Mouse (Mus musculus) neural tube, embryonic 10.5 days (tissue): ENCODE measurements around the gene Cntn5.

Experiments
- DNase-seq: peaks from one replicate; pipeline ENCODE4 v3.0.0-alpha.2; 2017; ENCODE audit warnings: low spot score; ENCODE audit errors: extremely low spot score

Gene Cntn5

DNA sequence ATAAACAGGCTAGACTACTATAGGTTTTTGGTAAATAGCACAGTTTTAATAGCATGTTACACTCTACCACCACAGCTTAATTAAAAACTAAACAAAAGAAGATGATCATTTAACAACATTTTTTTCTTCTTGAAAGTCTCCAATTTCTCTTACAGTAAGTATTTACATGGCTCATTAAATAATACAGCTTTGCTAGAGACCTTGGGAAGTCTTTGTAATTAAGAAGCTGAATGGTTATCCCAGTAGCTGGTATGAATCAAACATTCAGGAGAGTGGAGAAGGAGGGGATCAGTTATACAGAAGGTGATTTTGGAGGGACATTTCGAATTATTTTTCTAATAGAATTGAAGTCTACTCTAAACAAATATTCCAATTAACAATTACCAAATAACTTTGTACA is 1186.4 kb downstream of the Cntn5 start:
- DNase-seq = no peak

DNA sequence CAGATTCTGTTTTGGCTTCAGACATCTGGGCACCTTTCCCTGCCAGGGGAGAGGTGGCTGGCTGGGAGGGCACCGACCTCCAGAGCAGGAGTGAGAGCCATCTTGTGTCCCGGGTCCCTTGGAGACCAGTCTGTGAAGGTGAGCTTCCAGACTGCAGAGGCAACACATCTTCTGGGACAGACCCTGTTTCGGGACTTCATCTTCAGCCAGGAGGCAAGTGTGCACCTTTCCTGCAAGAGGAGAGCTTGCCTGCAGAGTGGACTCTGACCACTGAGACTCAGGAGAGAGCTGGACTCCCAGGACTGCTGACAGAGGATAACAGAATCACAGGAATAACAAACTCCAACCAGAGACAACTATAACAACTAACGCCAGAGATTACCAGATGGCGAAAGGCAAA is 1195.9 kb downstream of the Cntn5 start:
- no peak for DNase-seq

DNA sequence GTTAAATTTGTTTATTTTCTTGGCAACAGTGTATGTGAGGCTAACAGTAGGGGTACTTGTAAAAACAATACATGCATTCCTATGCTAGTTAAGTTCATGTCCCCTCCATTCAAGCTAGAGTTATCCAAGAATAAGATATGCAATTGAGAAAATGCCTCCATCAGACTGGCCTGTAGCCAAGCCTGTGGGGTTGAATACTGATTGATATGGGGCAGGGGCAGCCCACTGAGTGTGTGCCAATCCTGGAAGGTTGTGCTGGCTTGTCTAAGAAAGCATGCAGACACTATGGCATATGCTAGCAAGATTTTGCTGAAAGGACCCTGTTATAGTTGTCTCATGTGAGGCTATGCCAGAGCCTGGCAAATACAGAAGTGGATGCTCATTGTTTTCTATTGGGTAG is 1196.8 kb downstream of the Cntn5 start:
- no peak for DNase-seq

DNA sequence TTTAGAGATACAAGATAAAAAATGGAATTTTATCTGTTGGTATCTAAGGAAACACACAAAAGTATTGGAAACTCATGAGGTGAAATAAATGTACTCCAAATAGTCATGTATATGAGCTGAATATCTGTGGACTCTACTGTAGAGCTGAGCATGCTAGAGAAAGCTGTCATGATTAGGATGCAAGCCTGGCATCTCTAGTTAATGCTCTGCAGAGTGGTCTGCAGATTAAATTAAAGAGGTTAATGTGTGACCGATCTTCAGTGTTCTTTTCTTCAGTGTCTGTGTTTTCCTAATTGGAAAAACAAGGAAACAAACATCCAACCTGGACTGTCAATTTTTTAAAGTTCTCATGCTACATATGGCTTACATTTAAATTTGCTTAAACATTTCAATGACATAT is 1199.4 kb downstream of the Cntn5 start:
- no peak for DNase-seq

DNA sequence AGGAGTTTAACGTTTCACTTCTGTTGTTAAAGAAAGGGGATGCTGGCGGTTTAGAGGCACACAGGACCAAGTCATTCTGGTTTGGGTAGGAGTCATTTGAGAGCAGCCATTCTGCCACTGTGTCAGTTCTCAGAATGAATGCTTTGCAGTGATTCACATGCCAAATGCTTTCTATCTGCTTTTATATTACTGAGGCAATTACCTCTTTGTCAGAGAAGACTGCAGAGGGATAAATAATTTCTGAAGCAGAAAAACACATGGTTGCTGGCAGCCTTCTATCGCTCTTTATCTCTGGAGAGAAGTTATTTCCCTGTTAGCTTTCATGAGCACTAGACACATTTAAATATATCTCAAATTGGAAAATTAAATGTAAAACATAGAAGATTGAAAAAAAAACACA is 1207.9 kb downstream of the Cntn5 start:
- no peak for DNase-seq

DNA sequence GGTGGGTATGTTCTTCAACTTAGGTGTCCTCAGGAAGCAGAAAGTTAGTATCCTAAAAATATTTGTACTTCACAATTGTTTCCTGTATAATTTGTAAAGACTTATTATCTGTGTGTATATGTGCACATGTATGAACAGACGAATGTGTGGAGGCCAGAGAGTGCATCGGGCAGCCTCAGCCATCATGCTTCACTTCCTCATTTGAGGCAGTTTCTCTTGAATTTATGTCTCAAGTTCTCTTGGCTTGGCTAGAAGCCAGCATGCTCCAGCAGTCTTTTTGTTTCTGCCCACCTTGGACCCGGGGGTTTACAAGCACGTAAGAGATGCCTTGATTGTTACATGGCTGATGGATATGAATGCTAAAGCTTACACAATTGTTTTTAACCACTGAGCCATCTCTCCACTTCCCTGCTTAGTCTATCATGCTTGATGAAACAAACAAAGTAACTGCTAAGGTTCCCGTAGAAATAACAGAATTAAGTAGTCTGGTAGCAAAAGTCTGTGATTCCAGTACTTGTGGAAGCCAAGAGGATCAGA is 1222.2 kb downstream of the Cntn5 start:
- DNase-seq = no peak

DNA sequence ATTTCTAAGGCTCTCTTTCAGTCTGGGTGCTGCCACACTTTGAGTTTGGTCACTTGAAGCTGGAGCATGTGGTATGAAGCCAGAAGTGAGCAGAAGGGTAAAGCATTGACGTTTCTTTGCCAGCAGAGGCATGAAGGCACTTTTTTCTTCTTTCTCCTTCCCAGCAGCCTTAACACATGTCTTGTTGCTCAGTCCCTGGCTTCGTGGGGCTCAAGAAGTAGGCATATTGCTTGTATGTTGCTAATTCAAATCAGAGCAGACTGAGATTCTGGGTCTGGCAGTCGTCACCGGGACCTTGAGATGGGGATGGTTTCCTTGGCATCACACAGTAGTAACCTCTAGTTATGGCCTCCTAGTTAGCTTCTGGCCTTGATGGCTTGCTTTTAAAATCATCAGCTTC is 1228.5 kb downstream of the Cntn5 start:
- no peak for DNase-seq

DNA sequence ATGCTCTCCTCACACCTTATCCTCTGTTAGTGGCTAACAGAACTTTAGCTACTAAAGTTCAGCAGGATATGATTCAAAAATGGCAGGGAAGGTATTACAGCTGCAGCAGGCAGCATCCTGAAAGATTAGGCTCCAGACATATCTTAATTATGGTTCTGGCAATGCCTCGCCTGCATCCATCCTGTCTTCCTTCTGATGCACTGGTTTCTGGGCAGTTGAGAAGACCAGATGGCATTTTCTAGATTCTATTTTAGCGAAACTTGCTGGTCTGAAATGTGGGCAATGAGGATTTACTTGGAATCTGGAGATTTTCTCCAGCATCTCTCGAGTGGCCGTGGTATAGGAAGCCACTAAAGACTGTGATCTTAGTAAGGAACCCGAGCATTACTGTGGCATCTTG is 1230.0 kb downstream of the Cntn5 start:
- DNase-seq = no peak

DNA sequence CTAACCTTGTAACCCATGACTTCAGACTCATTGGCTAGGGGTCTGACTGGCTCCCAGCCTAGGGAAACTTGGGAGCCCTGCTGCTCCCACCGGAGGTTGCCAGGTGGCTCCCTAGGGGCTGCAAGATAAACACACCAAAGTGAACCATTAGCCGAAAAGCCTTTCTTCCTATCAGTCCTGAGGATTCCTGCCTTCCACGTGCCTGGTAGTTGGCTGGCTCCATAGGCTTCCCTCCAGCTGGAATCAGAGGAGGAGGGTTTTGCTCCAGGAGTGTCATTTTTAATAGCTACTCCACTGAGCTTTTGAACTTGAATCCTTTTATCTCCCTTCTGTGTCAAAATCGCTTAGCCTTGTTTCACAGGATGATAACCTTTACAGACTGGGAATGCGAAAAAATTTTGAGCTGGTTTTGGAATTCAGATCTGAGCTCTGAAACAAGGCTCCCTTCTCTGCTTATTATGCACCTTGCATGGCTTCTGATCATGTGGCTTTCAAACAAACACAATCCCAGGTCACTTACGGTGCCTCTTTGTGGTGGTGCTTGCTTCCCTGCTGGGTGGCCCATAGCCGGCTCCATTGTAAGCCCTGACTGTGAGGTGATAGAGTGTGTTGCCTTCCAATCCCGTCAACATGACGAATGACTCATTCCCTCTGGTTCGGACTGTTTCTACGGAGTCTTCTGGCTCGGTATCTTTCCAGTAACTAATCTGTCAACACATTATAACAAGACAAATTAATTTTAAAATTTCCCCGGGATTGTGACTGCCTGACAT is 1231.1 kb downstream of the Cntn5 start:
- peak; percentile 19 for DNase-seq

DNA sequence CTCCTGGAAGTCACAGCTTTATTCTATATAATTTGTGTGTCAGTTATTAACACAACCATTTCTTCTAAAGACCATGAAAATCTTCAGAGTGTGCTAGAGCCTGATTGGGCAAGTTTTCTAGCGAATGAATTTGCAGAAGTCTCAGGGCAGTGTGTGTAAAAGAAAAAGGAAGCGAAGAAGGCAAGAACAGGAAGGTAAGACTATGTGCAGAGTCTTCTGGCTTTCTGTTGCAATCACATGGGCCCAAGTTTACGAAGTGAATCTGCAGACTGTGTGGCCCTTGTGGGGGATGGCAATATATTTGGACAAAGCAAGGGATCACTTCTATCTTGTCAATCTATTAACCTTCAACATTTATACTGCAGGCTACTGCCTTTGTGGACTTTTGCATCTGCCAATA is 1251.1 kb downstream of the Cntn5 start:
- DNase-seq = no peak

DNA sequence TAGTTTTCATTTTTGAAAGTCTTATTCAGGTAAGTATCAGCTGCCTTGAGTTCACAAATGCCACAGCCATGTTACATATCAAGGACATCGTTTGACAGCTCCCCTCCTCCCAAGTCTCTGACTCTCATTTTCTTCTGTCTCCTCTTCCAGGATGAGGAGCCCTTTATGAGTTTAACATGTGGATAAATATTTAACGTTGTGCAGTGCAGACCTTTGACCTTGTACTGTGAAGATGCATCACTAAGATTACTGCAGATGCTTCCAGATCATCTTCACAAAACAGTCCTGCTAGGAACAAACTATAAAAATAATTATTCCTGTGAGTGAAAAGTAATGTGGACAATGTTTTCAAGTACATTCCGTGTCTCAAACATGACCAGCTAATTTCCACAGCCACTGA is 1257.2 kb downstream of the Cntn5 start:
- DNase-seq = no peak

DNA sequence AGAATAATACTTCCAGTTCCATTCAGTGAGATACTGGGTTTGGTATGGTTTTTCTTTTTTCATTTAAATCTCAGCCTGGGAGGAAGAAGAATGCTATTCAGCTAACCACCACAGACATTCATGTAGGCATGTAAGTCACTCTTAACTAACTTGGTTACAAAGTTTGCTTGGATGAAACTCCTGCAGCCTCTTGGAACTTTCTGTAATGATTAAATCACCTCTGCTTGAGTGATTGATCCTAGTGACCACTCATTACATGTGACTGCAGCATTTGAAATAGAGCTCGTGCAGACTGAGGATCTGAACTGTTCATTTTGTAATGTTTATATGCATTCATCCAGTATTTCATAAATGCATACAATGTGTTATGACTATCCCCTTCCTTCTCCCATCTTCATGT is 1258.3 kb downstream of the Cntn5 start:
- no peak for DNase-seq
